ENCODE assay signal across 7 mouse cellular contexts in the genomic region with DNA sequence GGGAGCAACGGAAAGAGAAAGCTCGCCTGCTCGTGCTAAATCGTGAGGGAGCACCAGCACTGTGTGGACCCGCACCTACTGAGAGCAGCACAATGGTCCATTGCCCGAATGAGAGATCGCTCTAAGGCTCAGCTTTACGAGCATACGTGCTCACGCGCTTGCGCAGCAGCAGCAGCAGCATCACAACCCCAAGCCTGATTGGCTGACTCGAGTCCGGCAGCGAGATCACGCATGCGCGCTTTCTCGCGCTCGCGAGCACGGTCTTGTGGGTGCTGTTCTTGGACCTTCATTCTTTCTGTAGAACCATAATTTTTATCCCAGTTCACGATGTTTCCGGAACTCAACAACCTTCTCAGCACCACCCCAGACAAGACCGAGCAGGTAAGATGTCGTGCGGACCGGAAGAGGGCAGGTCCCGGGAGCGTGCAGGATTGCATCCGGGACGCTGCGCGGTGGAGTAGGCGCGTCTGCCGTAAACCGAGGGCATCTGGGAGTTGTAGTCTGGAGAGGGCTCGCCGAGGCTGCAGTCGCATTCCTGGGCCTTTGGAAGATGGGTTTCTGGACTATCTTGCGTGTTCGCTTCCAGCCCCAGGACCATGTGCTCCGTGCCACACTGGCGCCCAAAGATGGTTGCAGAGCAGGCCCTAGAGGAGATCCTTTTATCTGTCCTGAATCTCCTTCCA. TPM values are rescaled to one million over a fixed set of nuclear protein-coding genes. Genes with fewer than 3 reads are reported as not detected.
DNase-seq lines count a peak whose midpoint lies in the region; ATAC-seq and TF ChIP-seq lines count a peak whose summit lies in the region.

A gene (plus strand): TSS at position 205 of the 683 bp plus-strand sequence.

- peaks cover 3% of the 10 kb centered on the region for H3K36me3 ChIP-seq in embryonic facial prominence, embryonic 12.5 days
- H3K36me3 ChIP-seq in kidney, adult 2 months (ENCODE audit: control insufficient read depth, insufficient read depth, low read length), result no peaks in the 10 kb centered on the region
- peaks cover 11% of the 10 kb centered on the region for H3K36me3 ChIP-seq in limb, embryonic 12.5 days
- no peaks in the 10 kb centered on the region for H3K36me3 ChIP-seq in midbrain, embryonic 15.5 days (replicated peaks)
- H3K36me3 ChIP-seq in spleen, adult 2 months (ENCODE audit: control insufficient read depth, insufficient read depth, low read length), result 0 out of 2 replicates have a peak, but pooled peaks cover 1% of the 10 kb centered on the region

- TF ChIP-seq POLR2A in kidney, adult 2 months (IDR thresholded peaks at IDR 0.05; ENCODE audit: low read depth, low read length), result peak; percentile 94
- TF ChIP-seq POLR2A in spleen, adult 2 months (IDR thresholded peaks at IDR 0.05; ENCODE audit: low read depth, low read length), result peak; percentile 86

- WGBS in embryonic facial prominence, embryonic 12.5 days, result under 1% methylated on average over 46 of the region's 46 CpGs
- WGBS in kidney, adult 2 months, result under 1% methylated on average over 46 of the region's 46 CpGs
- under 1% methylated on average over 46 of the region's 46 CpGs for WGBS in limb, embryonic 12.5 days
- under 1% methylated on average over 46 of the region's 46 CpGs for WGBS in midbrain, embryonic 15.5 days
- WGBS in spleen, adult 2 months, result under 1% methylated on average over 46 of the region's 46 CpGs

- ATAC-seq in embryonic facial prominence, embryonic 12.5 days (ENCODE audit: insufficient number of reproducible peaks, insufficient read depth, low FRiP score, low TSS enrichment), result peak; percentile 98
- peak; percentile 98 for ATAC-seq in limb, embryonic 12.5 days (ENCODE audit: insufficient number of reproducible peaks, insufficient read depth, low FRiP score, low TSS enrichment, low read depth)
- peak; percentile 99 for ATAC-seq in midbrain, embryonic 15.5 days (replicated peaks)

- H3K4me3 ChIP-seq in embryonic facial prominence, embryonic 12.5 days, result peak within 1 kb of the TSS; percentile 57
- H3K4me3 ChIP-seq in kidney, adult 2 months (ENCODE audit: insufficient read depth, low read depth, low read length), result peak within 1 kb of the TSS; percentile 72
- peak within 1 kb of the TSS; percentile 50 for H3K4me3 ChIP-seq in limb, embryonic 12.5 days (replicated peaks)
- peak within 1 kb of the TSS; percentile 72 for H3K4me3 ChIP-seq in midbrain, embryonic 15.5 days
- peak within 1 kb of the TSS; percentile 64 for H3K4me3 ChIP-seq in spleen, adult 2 months (ENCODE audit: extremely low read depth, insufficient read depth, insufficient read length)

- peak within 1 kb of the TSS; percentile 66 for H3K9ac ChIP-seq in embryonic facial prominence, embryonic 12.5 days
- peak within 1 kb of the TSS; percentile 72 for H3K9ac ChIP-seq in limb, embryonic 12.5 days (replicated peaks)
- peak within 1 kb of the TSS; percentile 82 for H3K9ac ChIP-seq in midbrain, embryonic 15.5 days

- no peaks in the 10 kb centered on the region for H3K27me3 ChIP-seq in embryonic facial prominence, embryonic 12.5 days
- no peaks in the 10 kb centered on the region for H3K27me3 ChIP-seq in kidney, adult 2 months (replicated peaks; ENCODE audit: control insufficient read depth, insufficient read depth, low read length)
- H3K27me3 ChIP-seq in limb, embryonic 12.5 days, result no peaks in the 10 kb centered on the region
- H3K27me3 ChIP-seq in midbrain, embryonic 15.5 days (replicated peaks), result no peaks in the 10 kb centered on the region
- no peaks in the 10 kb centered on the region for H3K27me3 ChIP-seq in spleen, adult 2 months (ENCODE audit: control insufficient read depth, insufficient read depth, low read length)

- DNase-seq in adrenal gland, postnatal 25 days, result peak; percentile 85
- DNase-seq in heart, adult 18-20 months, result peak; percentile 95 to 96
- DNase-seq in kidney, adult 2 months, result peak; percentile 96
- peak; percentile 83 to 87 for DNase-seq in spleen, adult 2 months (ENCODE audit: low read depth in 1 of 2, low spot score in 2 of 2)

- H3K4me2 ChIP-seq in embryonic facial prominence, embryonic 12.5 days (replicated peaks), result peak within 1 kb of the TSS; percentile 58
- peak within 1 kb of the TSS; percentile 61 for H3K4me2 ChIP-seq in limb, embryonic 12.5 days
- peak within 1 kb of the TSS; percentile 82 for H3K4me2 ChIP-seq in midbrain, embryonic 15.5 days

- no peak for TF ChIP-seq CTCF in kidney, adult 2 months (conservative IDR thresholded peaks at IDR 0.05; ENCODE audit: insufficient read depth, insufficient read length, low read depth, low read length)
- TF ChIP-seq CTCF in spleen, adult 2 months (IDR thresholded peaks at IDR 0.05; ENCODE audit: extremely low read depth, insufficient read depth, insufficient read length, insufficient replicate concordance), result no peak

- H3K4me1 ChIP-seq in embryonic facial prominence, embryonic 12.5 days, result 0 out of 2 replicates have a peak, but pooled peaks cover 2% of the 10 kb centered on the region
- H3K4me1 ChIP-seq in kidney, adult 2 months (ENCODE audit: control insufficient read depth, insufficient read depth, low read length), result peaks cover 4% of the 10 kb centered on the region; the same call in 1 of the 2 replicates
- H3K4me1 ChIP-seq in limb, embryonic 12.5 days (replicated peaks), result peaks cover 7% of the 10 kb centered on the region
- peaks cover 24% of the 10 kb centered on the region for H3K4me1 ChIP-seq in midbrain, embryonic 15.5 days
- H3K4me1 ChIP-seq in spleen, adult 2 months (ENCODE audit: control insufficient read depth, insufficient read depth, insufficient read length), result peaks cover 3% of the 10 kb centered on the region; the same call in 1 of the 2 replicates

- peak within 1 kb of the TSS; percentile 94 for H3K27ac ChIP-seq in embryonic facial prominence, embryonic 12.5 days
- H3K27ac ChIP-seq in kidney, adult 2 months (ENCODE audit: insufficient read depth, low read depth, low read length), result peak within 1 kb of the TSS; percentile 85
- peak within 1 kb of the TSS; percentile 95 for H3K27ac ChIP-seq in limb, embryonic 12.5 days
- H3K27ac ChIP-seq in midbrain, embryonic 15.5 days, result peak within 1 kb of the TSS; percentile 97
- H3K27ac ChIP-seq in spleen, adult 2 months (ENCODE audit: insufficient read depth, low read length), result peak within 1 kb of the TSS; percentile 89

- H3K9me3 ChIP-seq in embryonic facial prominence, embryonic 12.5 days, result 0 out of 2 replicates have a peak, but pooled peaks cover 3% of the 10 kb centered on the region
- 0 out of 2 replicates have a peak, but pooled peaks cover 7% of the 10 kb centered on the region for H3K9me3 ChIP-seq in limb, embryonic 12.5 days
- no peaks in the 10 kb centered on the region for H3K9me3 ChIP-seq in midbrain, embryonic 15.5 days

RNA-seq across cellular contexts. Expression of the gene that starts here (rescaled TPM):
- 8.1 and 10.1 TPM in 2 replicates for total RNA-seq in adrenal gland, postnatal 25 days (2021)
- 34.3 and 38.7 TPM in 2 replicates for polyA plus RNA-seq in embryonic facial prominence, embryonic 12.5 days (2016; fragmentation: Nextera tagmentation; extraction: Ambion mirVana)
- total RNA-seq in heart, adult 18-20 months (2021), result 1 to 10 TPM; 1.8 to 2.7 TPM
- polyA plus RNA-seq in kidney, adult 2 months (2012; rRNA removed), result 8.6 and 10.7 TPM in 2 replicates
- polyA plus RNA-seq in limb, embryonic 12.5 days (2016; fragmentation: Nextera tagmentation; extraction: Ambion mirVana), result 37.2 and 40.9 TPM in 2 replicates
- 44.8 and 48.4 TPM in 2 replicates for polyA plus RNA-seq in midbrain, embryonic 15.5 days (2015; fragmentation: Nextera tagmentation; extraction: Ambion mirVana)
- polyA plus RNA-seq in spleen, adult 2 months (2012; rRNA removed), result 8.0 and 9.4 TPM in 2 replicates

Comparison
In these comparisons a context has a peak if more than half of its experiments do, and no peak if none do; other contexts are left out.
1. Peak in every context shown above with its lines: DNase-seq, ATAC-seq, H3K4me3 ChIP-seq and H3K27ac ChIP-seq.